17 mouse cellular contexts compared by ENCODE assay signal in genomic region chr8:127985616-127986015, GRCm38 (mm10).
DNase-seq lines count a peak whose midpoint lies in the region; TF ChIP-seq lines count a peak whose summit lies in the region.
"Had no signal": no experiment of that assay in that cellular context is flagged by ENCODE, and none has a peak within 500 bp of the region (broad histone marks: within the 10 kb centered on the region; RNA-seq: fewer than 3 reads in every experiment).

No protein-coding gene starts in this region.

- TF ChIP-seq CTCF in left cerebral cortex, adult 2 months (IDR thresholded peaks at IDR 0.05): no peak

- H3K27ac ChIP-seq in left cerebral cortex, adult 2 months: no peak overlapping the region
- H3K27ac ChIP-seq: embryonic facial prominence, embryonic 12.5 days; forebrain, embryonic 10.5 days; heart, embryonic 13.5 days; neural tube, embryonic 12.5 days; stomach, postnatal 0 days had no signal

- intact Hi-C loops in heart, postnatal 36 days (cut with DNase I): no loop called here
- intact Hi-C loops in left cerebral cortex, postnatal 4 days (cut with DNase I): no loop called here
- intact Hi-C loops in left cerebral cortex, adult 2 months (cut with DNase I): no loop called here
- intact Hi-C loops in left cerebral cortex, postnatal 36 days (cut with DNase I): no loop called here

- H3K4me3 ChIP-seq in left cerebral cortex, adult 2 months: no peak overlapping the region
- H3K4me3 ChIP-seq: embryonic facial prominence, embryonic 12.5 days; forebrain, embryonic 10.5 days; heart, embryonic 13.5 days; neural tube, embryonic 12.5 days had no signal

- peak; percentile 93 for DNase-seq in heart, adult 11 months
- DNase-seq in heart, postnatal 36 days: no peak
- peak; percentile 64 for DNase-seq in left cerebral cortex, postnatal 4 days
- no peak for DNase-seq in left cerebral cortex, adult 2 months (ENCODE audit: extremely low spot score in 1 of 2, low spot score in 2 of 2)
- peak; percentile 54 to 66 for DNase-seq in cerebellum, postnatal 10 days
- peak; percentile 87 for DNase-seq in retina, postnatal 1 day
- no peak for DNase-seq in left cerebral cortex, postnatal 36 days (ENCODE audit: low spot score in 2 of 2)
- no peak for DNase-seq in adrenal gland, adult 8-10 months
- DNase-seq: kidney, postnatal 14 days; lung, adult 2 months; spleen, adult 18-20 months; thymus, postnatal 36 days had no signal

Comparison
In these comparisons a context has a peak if more than half of its experiments do, and no peak if none do; other contexts are left out.
1. DNase-seq: peak in heart, adult 11 months (single experiment), left cerebral cortex, postnatal 4 days (single experiment), cerebellum, postnatal 10 days (2 of 2) and retina, postnatal 1 day (single experiment); none in heart, postnatal 36 days (0 of 2), left cerebral cortex, adult 2 months (0 of 2), left cerebral cortex, postnatal 36 days (0 of 2) and adrenal gland, adult 8-10 months (single experiment).